Mouse (Mus musculus): ENCODE measurements around the gene Agap1. TPM values are rescaled to one million over a fixed set of nuclear protein-coding genes. Genes with fewer than 3 reads are reported as not detected.

Gene Agap1
- total and polyA plus RNA-seq, 3 experiments = 0.01 TPM; not detected in 2

GRCm38 (mm10) chr1:89468141-89468540, 13.5 kb downstream of the Agap1 start:
- Histone ChIP-seq H3K4me1 (ENCODE audit: control insufficient read depth in 1 of 2, insufficient read depth in 2 of 2, low read length in 2 of 2) (no peaks in the 10 kb centered on the region), H3K36me3 (ENCODE audit: control insufficient read depth in 1 of 2, insufficient read depth in 2 of 2, low read length in 2 of 2) (no peaks in the 10 kb centered on the region), H3K27ac (ENCODE audit: control insufficient read depth, low read depth, low read length) (no peak overlapping the region), H3K79me2 (ENCODE audit: control insufficient read depth, insufficient read depth, low read length, poor library complexity) (no peaks in the 10 kb centered on the region), H3K9me3 (replicated peaks; ENCODE audit: insufficient read depth, low read length) (no peaks in the 10 kb centered on the region), H3K9ac (ENCODE audit: control insufficient read depth, low read depth, low read length, poor library complexity, severe bottlenecking) (no peak overlapping the region), H3K4me3 (ENCODE audit: control insufficient read depth in 1 of 2, insufficient read depth in 1 of 2, low read depth in 2 of 2, low read length in 2 of 2) (no peak overlapping the region), H3K27me3 (ENCODE audit: control insufficient read depth in 1 of 2, insufficient read depth in 2 of 2, low read length in 2 of 2) (no peaks in the 10 kb centered on the region)
- TF ChIP-seq TCF12 (IDR thresholded peaks at IDR 0.05; ENCODE audit: low read depth, low read length) = no peak
- no peak for TF ChIP-seq MAZ (IDR thresholded peaks at IDR 0.05; ENCODE audit: low read depth, low read length)
- TF ChIP-seq UBTF (IDR thresholded peaks at IDR 0.05; ENCODE audit: borderline replicate concordance, insufficient read depth, low read depth, low read length) = no peak
- TF ChIP-seq BHLHE40 (IDR thresholded peaks at IDR 0.05; ENCODE audit: borderline replicate concordance, low read depth, low read length) = no peak
- no peak for TF ChIP-seq EP300 (IDR thresholded peaks at IDR 0.05; ENCODE audit: low read depth in 1 of 2, low read length in 2 of 2)
- no peak for TF ChIP-seq MEF2A (IDR thresholded peaks at IDR 0.05; ENCODE audit: extremely low read depth, insufficient replicate concordance, low read depth, low read length, poor library complexity, severe bottlenecking)
- TF ChIP-seq ZMIZ1 (IDR thresholded peaks at IDR 0.05; ENCODE audit: low read depth, low read length) = no peak
- TF ChIP-seq RAD21 (IDR thresholded peaks at IDR 0.05; ENCODE audit: low read depth, low read length) = no peak
- no peak for TF ChIP-seq ETS1 (IDR thresholded peaks at IDR 0.05; ENCODE audit: low read depth, low read length)
- TF ChIP-seq ZKSCAN1 (IDR thresholded peaks at IDR 0.05; ENCODE audit: low read depth, low read length) = no peak
- TF ChIP-seq TAL1 (IDR thresholded peaks at IDR 0.05; ENCODE audit: low read length) = no peak
- TF ChIP-seq MAFK (IDR thresholded peaks at IDR 0.05; ENCODE audit: borderline replicate concordance, low read depth, low read length) = no peak
- no peak for TF ChIP-seq TBP (IDR thresholded peaks at IDR 0.05; ENCODE audit: low read depth, low read length)
- no peak for TF ChIP-seq HCFC1 (IDR thresholded peaks at IDR 0.05; ENCODE audit: low read depth, low read length)
- DNase-seq (ENCODE audit: low read depth, low spot score) = no peak

DNA sequence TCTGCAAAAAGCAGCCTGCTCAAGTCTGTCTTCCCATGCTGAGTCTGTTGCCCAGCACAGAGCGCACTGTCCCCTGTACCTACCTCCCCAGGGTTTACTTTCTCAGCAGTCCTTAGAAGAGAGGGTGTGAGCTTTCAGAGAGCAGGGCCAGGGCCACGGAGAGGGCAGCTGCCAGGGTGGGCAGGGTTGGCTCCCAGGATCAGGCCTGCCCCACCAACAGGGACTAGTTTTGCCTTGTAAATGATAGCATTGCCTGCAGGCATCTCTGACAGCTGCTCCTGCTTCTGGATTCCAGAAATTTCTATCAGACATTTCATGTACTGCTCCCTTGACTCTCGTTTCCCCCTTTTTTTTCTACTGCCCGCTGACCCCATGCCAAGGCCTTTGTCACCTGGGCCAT, 16.8 kb downstream of the Agap1 start:
- H3K9me3 ChIP-seq (replicated peaks; ENCODE audit: insufficient read depth, low read length) = no peaks in the 10 kb centered on the region
- no peak overlapping the region for H3K27ac ChIP-seq (ENCODE audit: control insufficient read depth, low read depth, low read length)
- TF ChIP-seq BHLHE40 (IDR thresholded peaks at IDR 0.05; ENCODE audit: borderline replicate concordance, low read depth, low read length) (no peak), CHD1 (IDR thresholded peaks at IDR 0.05; ENCODE audit: low read depth, low read length) (no peak), ELF1 (IDR thresholded peaks at IDR 0.05; ENCODE audit: low read depth, low read length) (no peak), POLR2A (IDR thresholded peaks at IDR 0.05; ENCODE audit: control insufficient read depth in 1 of 2, insufficient read depth in 1 of 2, low read depth in 1 of 2, low read length in 2 of 2, poor library complexity in 1 of 2) (no peak), GATA1 (IDR thresholded peaks at IDR 0.05; ENCODE audit: low read depth, low read length) (no peak), MXI1 (IDR thresholded peaks at IDR 0.05; ENCODE audit: low read depth, low read length) (no peak), KAT2A (conservative IDR thresholded peaks at IDR 0.05; ENCODE audit: low read depth, low read length) (no peak), MAFK (IDR thresholded peaks at IDR 0.05; ENCODE audit: borderline replicate concordance, low read depth, low read length) (no peak), POLR2AphosphoS2 (IDR thresholded peaks at IDR 0.05; ENCODE audit: low read length) (no peak), CTCF (IDR thresholded peaks at IDR 0.05 in 2 of 3, conservative IDR thresholded peaks at IDR 0.05 in 1 of 3; ENCODE audit: control insufficient read depth in 1 of 3, insufficient read depth in 1 of 3, low read depth in 2 of 3, low read length in 3 of 3, poor library complexity in 1 of 3, severe bottlenecking in 1 of 3) (no peak)
- no peaks in the 10 kb centered on the region for H3K4me1 ChIP-seq (ENCODE audit: control insufficient read depth in 1 of 2, insufficient read depth in 2 of 2, low read length in 2 of 2)
- no peak overlapping the region for H3K4me3 ChIP-seq (ENCODE audit: control insufficient read depth in 1 of 2, insufficient read depth in 1 of 2, low read depth in 2 of 2, low read length in 2 of 2)
- no peak overlapping the region for H3K9ac ChIP-seq (ENCODE audit: control insufficient read depth, low read depth, low read length, poor library complexity, severe bottlenecking)
- H3K79me2 ChIP-seq (ENCODE audit: control insufficient read depth, insufficient read depth, low read length, poor library complexity) = no peaks in the 10 kb centered on the region
- H3K36me3 ChIP-seq (ENCODE audit: control insufficient read depth in 1 of 2, insufficient read depth in 2 of 2, low read length in 2 of 2) = no peaks in the 10 kb centered on the region
- H3K27me3 ChIP-seq (ENCODE audit: control insufficient read depth in 1 of 2, insufficient read depth in 2 of 2, low read length in 2 of 2) = no peaks in the 10 kb centered on the region
- no peak for DNase-seq (ENCODE audit: low read depth, low spot score)

All from MEL (cell line).